Mouse (Mus musculus) c-Kit-positive CD71-positive TER-119-negative erythroid progenitor cells, embryonic 14.5 days (primary cell): ENCODE data around the gene Ttyh3.
A peak's percentile ranks its signal among the peaks of the same experiment; 100 is the strongest.
"Not testable (repeated sequence)": the region's sequence is repeated elsewhere in the genome, so short reads cannot be mapped to it uniquely, and the experiment has no call there.

Experiments
- DNase-seq: peaks from one replicate; pipeline ENCODE4 v3.0.0-alpha.2; 2013; ENCODE audit warnings: low read depth

Gene Ttyh3

GRCm38 (mm10) chr5:140648519-140649100 lies at the start of gene Ttyh3:
Gene Ttyh3 (minus strand): TSS chr5:140649031.
- no peak for DNase-seq

GRCm38 (mm10) chr5:140695987-140696386 lies 47.2 kb upstream of the Ttyh3 start:
- DNase-seq = no peak

GRCm38 (mm10) chr5:140688434-140688833 lies 39.6 kb upstream of the Ttyh3 start:
- no peak for DNase-seq

GRCm38 (mm10) chr5:140684343-140685148 lies 35.7 kb upstream of the Ttyh3 start:
- DNase-seq = peak; percentile 28

GRCm38 (mm10) chr5:140682113-140682512 lies 33.3 kb upstream of the Ttyh3 start:
- no peak for DNase-seq

- DNase-seq = no peak
Measured at GRCm38 (mm10) chr5:140680950-140681349, 32.1 kb upstream of the Ttyh3 start.

GRCm38 (mm10) chr5:140680051-140680450 lies 31.2 kb upstream of the Ttyh3 start:
- no peak for DNase-seq

GRCm38 (mm10) chr5:140677137-140677536 lies 28.3 kb upstream of the Ttyh3 start:
- no peak for DNase-seq

- DNase-seq = no peak
Measured at GRCm38 (mm10) chr5:140675640-140676039, 26.8 kb upstream of the Ttyh3 start.

- no peak for DNase-seq
Measured at GRCm38 (mm10) chr5:140675079-140675478, 26.2 kb upstream of the Ttyh3 start.

- DNase-seq = no peak
Measured at GRCm38 (mm10) chr5:140674036-140674435, 25.2 kb upstream of the Ttyh3 start.

- not testable (repeated sequence) for DNase-seq
Measured at GRCm38 (mm10) chr5:140672603-140673002, 23.8 kb upstream of the Ttyh3 start.

- no peak for DNase-seq
Measured at GRCm38 (mm10) chr5:140672115-140672514, 23.3 kb upstream of the Ttyh3 start.

- DNase-seq = no peak
Measured at GRCm38 (mm10) chr5:140663621-140664180, 14.9 kb upstream of the Ttyh3 start.

- DNase-seq = no peak
Measured at GRCm38 (mm10) chr5:140662741-140663592, 14.1 kb upstream of the Ttyh3 start.

GRCm38 (mm10) chr5:140661875-140662643 lies 13.2 kb upstream of the Ttyh3 start:
- no peak for DNase-seq

GRCm38 (mm10) chr5:140661427-140661826 lies 12.6 kb upstream of the Ttyh3 start:
- DNase-seq = no peak

- no peak for DNase-seq
Measured at GRCm38 (mm10) chr5:140660398-140660797, 11.6 kb upstream of the Ttyh3 start.

- DNase-seq = no peak
Measured at GRCm38 (mm10) chr5:140659607-140660272, 10.9 kb upstream of the Ttyh3 start.

- DNase-seq = no peak
Measured at GRCm38 (mm10) chr5:140654096-140654845, 5.4 kb upstream of the Ttyh3 start.
